In the genomic region with DNA sequence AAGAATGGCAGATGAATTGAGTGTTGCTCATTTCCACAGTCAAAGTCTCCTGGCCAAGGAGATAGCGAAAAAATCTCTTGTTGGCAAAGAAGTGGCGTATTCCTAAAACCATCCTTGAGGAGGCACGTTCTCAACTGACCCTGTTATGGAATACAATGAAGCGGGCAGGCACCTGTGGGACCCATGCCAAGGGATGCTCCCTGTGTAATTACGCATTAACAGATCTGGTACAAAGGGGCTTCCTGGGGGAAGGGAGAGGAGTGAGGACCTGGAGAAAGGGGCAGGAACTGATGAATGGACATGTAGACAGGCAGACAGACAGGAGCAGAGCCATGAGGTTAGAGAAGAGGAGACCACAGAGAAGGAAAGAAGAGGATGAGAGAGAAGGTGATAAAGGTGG, we compare ENCODE assay signal across 23 mouse cellular contexts.
"Had no signal": no experiment of that assay in that cellular context is flagged by ENCODE, and none has a peak within 500 bp of the region (broad histone marks: within the 10 kb centered on the region; RNA-seq: fewer than 3 reads in every experiment).

No protein-coding gene starts in this region.

- H3K4me3 ChIP-seq: kidney, embryonic 15.5 days; limb, embryonic 10.5 days; limb, embryonic 13.5 days; liver, embryonic 12.5 days; liver, embryonic 15.5 days; lung, embryonic 15.5 days; megakaryocyte, embryonic 14.5 days; midbrain, embryonic 10.5 days; midbrain, embryonic 13.5 days; myocyte; neural tube, embryonic 13.5 days; stomach, embryonic 15.5 days had no signal

- H3K36me3 ChIP-seq: kidney, embryonic 15.5 days; limb, embryonic 10.5 days; limb, embryonic 13.5 days; liver, embryonic 12.5 days; liver, embryonic 15.5 days; lung, embryonic 15.5 days; midbrain, embryonic 10.5 days; midbrain, embryonic 13.5 days; neural tube, embryonic 13.5 days; stomach, embryonic 15.5 days had no signal

- H3K27ac ChIP-seq: kidney, embryonic 15.5 days; limb, embryonic 10.5 days; limb, embryonic 13.5 days; liver, embryonic 12.5 days; liver, embryonic 15.5 days; lung, embryonic 15.5 days; midbrain, embryonic 10.5 days; midbrain, embryonic 13.5 days; neural tube, embryonic 13.5 days; stomach, embryonic 15.5 days had no signal

- H3K9ac ChIP-seq: kidney, embryonic 15.5 days; limb, embryonic 13.5 days; liver, embryonic 12.5 days; liver, embryonic 15.5 days; lung, embryonic 15.5 days; midbrain, embryonic 13.5 days; neural tube, embryonic 13.5 days; stomach, embryonic 15.5 days had no signal

- H3K4me2 ChIP-seq: kidney, embryonic 15.5 days; limb, embryonic 13.5 days; liver, embryonic 12.5 days; liver, embryonic 15.5 days; lung, embryonic 15.5 days; midbrain, embryonic 13.5 days; neural tube, embryonic 13.5 days; stomach, embryonic 15.5 days had no signal

- ATAC-seq: intestine, postnatal 0 days; liver, embryonic 12.5 days; midbrain, embryonic 13.5 days; midbrain, embryonic 16.5 days had no signal

- H3K4me1 ChIP-seq: liver, embryonic 15.5 days; lung, embryonic 15.5 days had no signal

- H3K27me3 ChIP-seq: kidney, embryonic 15.5 days; liver, embryonic 12.5 days; liver, embryonic 15.5 days; lung, embryonic 15.5 days; megakaryocyte, embryonic 14.5 days; midbrain, embryonic 13.5 days; neural tube, embryonic 13.5 days; stomach, embryonic 15.5 days had no signal

- H3K9me3 ChIP-seq: kidney, embryonic 15.5 days; limb, embryonic 10.5 days; limb, embryonic 13.5 days; liver, embryonic 12.5 days; liver, embryonic 15.5 days; lung, embryonic 15.5 days; midbrain, embryonic 10.5 days; midbrain, embryonic 13.5 days; neural tube, embryonic 13.5 days; stomach, embryonic 15.5 days had no signal

- DNase-seq: kidney, postnatal 4 days; liver; lung, adult 18-20 months; lung, postnatal 10 days; lung, postnatal 36 days; retina, postnatal 1 day; right cerebral cortex, postnatal 25 days; spleen, adult 18-20 months; thymus, postnatal 25 days had no signal
